Mouse (Mus musculus) bone marrow macrophage, adult 2 months (primary cell): Measurements from ENCODE around the gene Ces3b.

ENCODE experiments used
- CTCF ChIP-seq: IDR thresholded peaks from 2 replicates; pipeline ENCODE4 v1.5.1; 2012; ENCODE audit warnings: low read depth, mild to moderate bottlenecking, low read length, moderate library complexity
- POLR2A ChIP-seq: IDR thresholded peaks from 2 replicates; pipeline ENCODE4 v1.6.1; 2012; ENCODE audit warnings: mild to moderate bottlenecking, low read depth, low read length, borderline replicate concordance

DNA sequence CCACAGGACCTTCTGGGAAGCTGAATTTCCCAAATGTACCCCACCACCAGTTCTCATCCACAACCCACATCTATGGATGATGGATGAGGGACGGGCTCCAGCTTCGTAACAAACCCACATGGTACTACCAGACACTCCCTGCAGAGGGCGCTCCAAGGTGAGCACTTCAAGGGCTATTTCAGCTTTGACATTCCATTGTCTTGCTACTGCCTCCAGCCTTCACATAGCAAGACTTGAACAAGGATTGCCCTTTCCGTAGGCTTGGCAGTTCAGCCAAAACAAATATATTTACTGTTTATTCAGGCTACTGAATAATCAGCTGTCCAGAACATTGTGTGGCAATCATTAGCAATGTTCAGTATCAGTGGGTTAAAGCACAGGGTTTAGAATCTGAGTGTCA lies 54.9 kb downstream of the Ces3b start:
- TF ChIP-seq CTCF: peak; percentile 76
- TF ChIP-seq POLR2A: no peak
